Mouse (Mus musculus) heart, adult 2 months (tissue): ENCODE data around the gene Trmt2a.

Source experiments
- CTCF ChIP-seq: fragments of 200-600 bp; IDR thresholded peaks from 2 replicates; pipeline ENCODE4 v1.8.1; 2022; ENCODE audit warnings: antibody characterized with exemption, mild to moderate bottlenecking, moderate library complexity
- EP300 ChIP-seq: fragments of 200-500 bp; IDR thresholded peaks from 2 replicates; pipeline ENCODE4 v1.6.1; 2011; ENCODE audit warnings: low read depth, low read length, control low read depth; ENCODE audit not compliant: insufficient read depth
- POLR2A ChIP-seq: fragments of 200-500 bp; IDR thresholded peaks from 2 replicates; pipeline ENCODE4 v1.6.1; 2011; ENCODE audit warnings: mild to moderate bottlenecking, low read depth, low read length, control low read depth; ENCODE audit not compliant: insufficient read depth

GRCm38 (mm10) chr16:18289067-18289588 is 40.6 kb downstream of the Trmt2a start, which contains the start of gene Dgcr8:
- no peak for TF ChIP-seq CTCF
- TF ChIP-seq EP300: no peak
- TF ChIP-seq POLR2A: peak; percentile 62
